Mouse (Mus musculus): Measurements from ENCODE around the gene Faim.
A peak's percentile ranks its signal among the peaks of the same experiment; 100 is the strongest.

Faim gene

GRCm38 (mm10) chr9:98985800-98986475 lies at the start of gene Faim:
Gene Faim, plus strand, starts transcription at chr9:98986373.
- DNase-seq (ENCODE audit: low read depth in 2 of 2, low spot score in 2 of 2) = peak; percentile 100

GRCm38 (mm10) chr9:98939290-98939689 lies 46.9 kb upstream of the Faim start:
- no peak for DNase-seq (ENCODE audit: low read depth in 2 of 2, low spot score in 2 of 2)

DNA sequence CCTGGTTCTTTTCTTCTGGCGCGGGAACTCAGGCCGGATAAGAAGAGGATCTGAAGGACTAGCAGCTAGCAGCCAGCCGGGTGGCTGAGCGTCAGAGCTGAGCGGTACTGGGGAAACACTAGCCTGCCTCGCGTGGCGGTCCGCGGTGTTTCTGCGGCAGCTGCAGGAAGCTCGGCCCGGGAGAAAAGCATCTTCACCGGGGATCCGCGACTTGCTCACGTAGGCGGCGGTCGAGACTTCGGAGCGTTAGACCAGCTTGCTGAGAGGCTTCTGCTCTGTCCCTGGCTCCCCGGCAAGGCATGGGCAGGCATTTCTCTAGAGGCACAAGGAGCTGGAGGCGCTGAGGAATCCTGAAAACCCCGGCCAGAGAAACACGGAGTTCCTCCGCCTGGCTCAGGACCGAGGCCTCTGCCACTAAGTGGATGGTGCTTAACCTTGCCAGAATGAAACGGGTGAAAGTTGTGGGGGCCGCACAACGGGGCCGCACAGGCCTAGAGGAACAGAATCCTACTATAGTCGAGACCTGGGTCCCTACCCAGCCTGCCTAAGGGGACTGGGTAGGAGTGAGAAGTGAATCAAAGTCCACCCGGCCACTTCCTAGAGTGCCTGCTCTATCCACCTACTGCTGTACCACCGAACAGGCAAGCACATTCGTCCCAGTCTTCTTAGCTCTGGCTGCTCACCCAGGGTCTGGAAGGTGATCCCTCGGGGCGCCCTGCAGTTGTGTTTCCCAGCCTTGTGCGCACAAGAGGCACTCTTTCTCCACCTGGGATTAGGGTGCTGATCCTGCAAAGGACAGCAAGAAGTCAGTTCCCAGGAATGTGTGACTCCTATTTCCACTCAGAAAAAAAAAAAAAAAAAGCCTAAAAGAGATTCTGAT lies 33.8 kb upstream of the Faim start:
- DNase-seq (ENCODE audit: low read depth in 2 of 2, low spot score in 2 of 2) = no peak

DNA sequence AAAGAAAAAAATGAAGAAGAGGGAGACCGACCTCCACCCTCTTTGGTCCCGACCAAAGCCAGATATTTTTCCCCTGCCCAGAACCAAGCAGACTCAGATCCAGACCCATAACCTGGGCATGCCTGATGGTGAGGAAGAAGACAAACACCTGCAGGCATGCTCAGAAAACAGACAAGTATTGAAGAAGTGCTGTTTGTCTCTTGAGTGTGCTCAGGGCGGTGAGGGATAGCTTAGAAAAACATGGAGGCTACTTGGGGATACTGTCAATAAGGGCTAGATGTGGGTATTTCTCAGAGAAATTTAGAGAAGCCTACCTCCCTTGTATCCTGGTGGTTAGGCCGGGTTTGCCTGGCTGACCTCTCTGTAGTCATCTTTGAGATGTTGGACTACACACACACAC lies 32.9 kb upstream of the Faim start:
- DNase-seq (ENCODE audit: low read depth in 2 of 2, low spot score in 2 of 2) = no peak

DNA sequence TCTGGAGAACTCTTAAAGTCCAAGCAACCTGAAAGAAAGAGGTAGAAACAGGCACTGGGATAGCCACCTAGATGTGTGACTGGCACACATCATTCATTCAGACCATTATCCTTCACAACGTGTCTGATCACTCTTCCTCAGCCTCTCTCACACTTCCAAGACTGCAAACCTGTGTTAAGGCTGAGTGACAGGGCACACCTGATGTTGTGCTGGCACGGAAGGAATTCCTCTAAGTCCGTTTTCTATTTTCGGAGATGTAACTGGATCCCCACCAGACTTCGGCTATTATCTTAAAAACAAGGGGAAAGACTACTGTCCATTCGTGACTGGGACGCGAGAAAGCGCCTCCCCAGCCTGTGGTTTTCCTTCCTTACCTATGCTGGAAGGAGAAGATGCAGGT lies 32.3 kb upstream of the Faim start:
- DNase-seq (ENCODE audit: low read depth in 2 of 2, low spot score in 2 of 2) = no peak

DNA sequence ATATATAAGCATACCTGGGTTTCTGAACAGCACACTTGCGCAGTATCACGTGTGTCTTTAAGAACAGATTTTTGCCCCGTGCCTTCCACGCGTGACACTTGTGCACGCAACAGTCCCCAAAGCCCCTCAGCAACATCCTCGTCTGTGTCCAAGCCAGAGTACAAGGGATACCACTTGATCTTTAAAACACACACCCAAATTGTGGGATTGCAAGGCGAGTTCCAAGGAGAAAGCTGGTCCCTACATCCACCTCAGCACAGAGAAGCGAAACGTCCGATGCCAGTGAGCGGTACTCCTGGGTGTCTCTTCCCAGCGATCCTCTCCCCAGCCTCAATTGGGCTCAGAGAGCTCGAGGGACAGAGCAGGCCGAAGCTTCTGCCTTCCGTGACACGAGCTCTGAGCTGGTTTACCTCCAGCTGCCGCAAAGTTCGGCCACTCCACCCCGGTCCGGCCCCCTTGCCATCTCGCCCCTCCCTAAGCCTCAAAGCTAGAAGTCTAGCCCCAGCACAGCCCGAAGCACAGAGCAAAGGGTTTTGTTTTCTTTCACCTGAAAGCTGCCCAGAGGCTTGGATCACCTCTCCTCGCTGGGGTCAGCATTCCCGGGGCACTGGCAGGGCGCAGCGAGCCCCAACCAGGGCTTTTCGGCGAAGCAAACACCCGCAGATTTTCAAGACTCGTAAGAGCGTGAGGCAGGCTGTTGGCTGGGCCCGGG lies 31.6 kb upstream of the Faim start:
- DNase-seq (ENCODE audit: low read depth in 2 of 2, low spot score in 2 of 2) = no peak

DNA sequence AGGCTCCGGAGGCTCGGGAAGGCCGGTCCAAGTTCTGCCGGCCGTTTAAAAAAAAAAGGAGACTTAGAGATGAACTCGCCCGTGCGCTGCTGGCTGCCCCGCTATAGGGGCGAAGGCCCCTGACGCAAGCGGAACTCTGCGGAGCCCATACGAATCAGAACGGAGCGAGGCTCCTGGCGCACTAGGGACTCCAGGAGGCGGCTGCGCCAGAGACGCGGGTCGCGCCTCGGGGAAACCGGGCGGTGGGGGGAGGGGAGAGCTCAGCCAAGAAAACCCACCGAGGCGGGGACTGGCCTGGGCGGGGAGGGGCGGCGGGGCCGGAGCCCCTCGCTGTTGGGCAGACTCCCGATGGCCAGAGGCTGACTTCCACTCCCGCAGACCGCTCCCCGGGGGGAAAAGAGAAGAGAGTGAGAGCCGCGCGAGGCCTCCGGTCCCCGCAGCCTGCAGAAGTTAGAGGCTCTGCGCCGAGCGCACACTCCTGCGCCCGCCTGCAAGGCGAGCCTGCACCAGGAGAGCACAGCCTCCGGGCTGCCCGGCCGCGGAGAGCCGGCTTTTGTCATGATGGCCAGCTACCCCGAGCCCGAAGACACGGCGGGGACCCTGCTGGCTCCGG lies 31.0 kb upstream of the Faim start, which contains the start of gene Foxl2:
Gene Foxl2, plus strand, starts transcription at position 186 of the 613 bp plus-strand sequence.
- DNase-seq (ENCODE audit: low read depth in 2 of 2, low spot score in 2 of 2) = no peak

DNA sequence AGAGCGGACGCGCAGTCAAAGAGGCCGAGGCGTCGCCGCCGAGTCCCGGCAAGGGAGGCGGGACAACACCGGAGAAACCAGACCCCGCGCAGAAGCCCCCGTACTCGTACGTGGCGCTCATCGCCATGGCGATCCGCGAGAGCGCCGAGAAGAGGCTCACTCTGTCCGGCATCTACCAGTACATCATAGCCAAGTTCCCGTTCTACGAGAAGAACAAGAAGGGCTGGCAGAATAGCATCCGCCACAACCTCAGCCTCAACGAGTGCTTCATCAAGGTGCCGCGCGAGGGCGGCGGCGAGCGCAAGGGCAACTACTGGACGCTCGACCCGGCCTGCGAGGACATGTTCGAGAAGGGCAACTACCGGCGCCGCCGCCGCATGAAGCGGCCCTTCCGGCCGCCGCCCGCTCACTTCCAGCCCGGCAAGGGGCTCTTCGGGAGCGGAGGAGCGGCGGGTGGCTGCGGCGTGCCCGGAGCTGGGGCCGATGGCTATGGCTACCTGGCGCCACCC lies 30.4 kb upstream of the Faim start:
- DNase-seq (ENCODE audit: low read depth in 2 of 2, low spot score in 2 of 2) = no peak

GRCm38 (mm10) chr9:98956591-98957381 lies 29.4 kb upstream of the Faim start:
- DNase-seq (ENCODE audit: low read depth in 2 of 2, low spot score in 2 of 2) = no peak

- no peak for DNase-seq (ENCODE audit: low read depth in 2 of 2, low spot score in 2 of 2)
These were observed 28.3 kb upstream of the Faim start for GRCm38 (mm10) chr9:98957751-98958351.

- DNase-seq (ENCODE audit: low read depth in 2 of 2, low spot score in 2 of 2) = no peak
These were observed 27.5 kb upstream of the Faim start for GRCm38 (mm10) chr9:98958628-98959027.

GRCm38 (mm10) chr9:98959851-98960250 lies 26.3 kb upstream of the Faim start:
- no peak for DNase-seq (ENCODE audit: low read depth in 2 of 2, low spot score in 2 of 2)

- no peak for DNase-seq (ENCODE audit: low read depth in 2 of 2, low spot score in 2 of 2)
These were observed 25.8 kb upstream of the Faim start for GRCm38 (mm10) chr9:98960348-98960747.

DNA sequence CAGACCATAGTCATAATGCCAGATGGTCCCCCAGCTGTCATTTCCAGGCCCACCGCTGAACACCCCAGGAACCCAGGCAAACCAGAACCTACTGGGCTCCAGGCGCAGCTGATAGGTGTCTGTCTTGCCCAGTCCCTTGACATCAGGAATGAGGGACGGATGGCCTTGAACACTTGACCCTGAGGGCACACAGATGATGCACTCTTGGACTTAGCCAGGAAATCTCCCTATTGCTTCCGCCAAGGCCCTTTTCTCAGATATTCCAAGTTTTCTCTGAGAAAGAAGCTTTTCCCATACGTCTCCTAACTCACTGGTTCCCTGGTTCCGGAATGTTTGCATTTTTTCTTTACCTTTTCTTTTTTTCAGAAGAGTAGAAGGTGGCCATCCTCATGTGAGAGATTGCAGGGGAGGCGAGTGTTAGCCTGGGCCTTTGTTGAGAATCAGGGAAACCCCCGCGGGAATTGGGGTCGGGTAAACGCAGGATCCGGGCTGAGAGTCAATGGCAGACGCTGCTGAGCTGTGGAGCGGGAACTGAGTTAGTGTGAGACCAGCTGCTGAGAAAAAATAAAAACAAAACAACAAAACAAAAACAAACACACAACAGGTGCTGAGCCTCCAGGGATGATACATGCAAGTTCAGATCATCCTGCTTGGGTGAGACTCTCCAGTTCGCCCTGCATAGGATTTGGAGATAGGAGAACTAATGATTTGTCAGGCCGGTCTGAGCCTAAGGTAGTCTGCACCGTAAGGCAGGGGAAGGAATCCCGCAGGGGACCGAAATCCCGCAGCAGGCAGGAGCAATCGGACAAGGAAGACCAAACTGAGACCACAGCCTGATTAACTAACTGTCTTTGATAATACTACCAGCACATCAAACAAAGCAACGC lies 24.3 kb upstream of the Faim start:
- no peak for DNase-seq (ENCODE audit: low read depth in 2 of 2, low spot score in 2 of 2)

DNA sequence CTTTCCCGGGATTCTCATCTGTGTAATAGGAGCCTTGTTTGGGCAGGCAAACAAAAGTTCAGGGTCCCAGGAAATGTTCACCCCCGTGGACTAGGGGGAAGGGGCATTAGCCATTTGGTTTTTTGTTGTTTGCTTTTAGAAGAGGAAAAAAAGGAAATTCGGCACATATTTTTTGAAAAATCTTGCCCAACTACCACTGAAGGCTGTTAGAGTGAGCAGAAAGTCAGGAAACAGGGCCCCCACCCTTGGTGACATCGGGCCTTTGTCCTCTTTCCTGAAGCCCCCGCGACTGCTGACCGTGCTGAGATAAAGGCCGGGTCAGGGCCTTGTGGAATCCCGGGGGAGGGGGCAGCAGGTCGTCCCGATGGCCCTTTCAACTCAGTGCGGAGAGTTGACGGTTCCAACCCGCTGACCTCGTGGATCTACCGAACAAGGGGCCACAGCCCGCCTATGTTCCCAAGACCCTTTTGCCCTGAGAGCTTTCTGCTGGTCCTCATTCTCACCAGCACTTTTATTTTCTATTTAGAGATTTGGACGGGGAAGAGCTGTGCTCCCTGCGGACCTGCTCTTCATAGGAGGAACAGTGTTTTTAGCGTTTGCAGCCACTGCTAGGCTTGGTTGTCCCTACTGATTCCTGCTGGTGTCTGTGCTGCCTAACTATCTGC lies 23.6 kb upstream of the Faim start:
- no peak for DNase-seq (ENCODE audit: low read depth in 2 of 2, low spot score in 2 of 2)

DNA sequence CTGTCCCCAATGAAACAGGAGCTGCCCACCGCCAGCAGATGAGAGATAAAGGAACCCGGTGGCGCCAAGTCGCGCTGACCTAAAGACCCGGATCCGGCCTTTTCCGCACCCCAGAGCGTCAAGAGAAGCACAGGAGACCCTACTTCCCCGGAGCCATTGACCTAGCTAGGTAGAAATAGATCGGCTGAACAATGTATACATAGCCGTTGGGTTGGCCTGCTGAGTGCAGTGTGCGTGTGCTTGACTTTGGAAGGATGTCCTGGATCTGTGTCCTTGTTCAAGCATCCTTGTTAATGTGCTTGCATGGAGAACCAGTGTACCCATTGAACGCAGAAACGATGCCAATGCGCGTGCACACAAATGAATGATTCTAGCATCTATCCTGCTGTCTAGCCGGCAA lies 22.5 kb upstream of the Faim start:
- DNase-seq (ENCODE audit: low read depth in 2 of 2, low spot score in 2 of 2) = no peak

GRCm38 (mm10) chr9:98965084-98965483 lies 21.1 kb upstream of the Faim start:
- DNase-seq (ENCODE audit: low read depth in 2 of 2, low spot score in 2 of 2) = peak in 1 of 2 experiments; percentile 6

DNA sequence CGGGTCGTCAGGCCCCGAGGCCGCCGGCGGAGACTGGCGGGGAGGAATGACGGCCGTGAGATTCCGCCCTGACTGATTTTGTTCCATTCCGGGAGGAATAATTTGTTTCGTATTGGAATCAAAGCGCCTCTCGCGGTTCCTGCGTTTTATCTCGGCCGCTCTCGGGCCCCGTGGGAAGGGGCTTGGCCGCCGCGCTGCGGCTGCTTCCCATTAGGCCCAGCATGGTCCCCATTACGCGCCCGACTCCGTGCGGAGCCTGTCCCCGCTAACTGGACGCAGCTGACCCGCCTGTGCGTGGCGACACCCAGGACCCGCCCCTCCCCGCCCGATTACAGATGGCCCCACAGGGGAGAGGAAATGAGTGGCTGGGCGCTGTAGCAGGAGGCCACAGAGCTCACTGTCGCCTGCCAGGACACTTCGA lies 13.1 kb upstream of the Faim start:
- DNase-seq (ENCODE audit: low read depth in 2 of 2, low spot score in 2 of 2) = no peak
